Mouse (Mus musculus): ENCODE results near the gene Gm3115. TPM values are rescaled to one million over a fixed set of nuclear protein-coding genes. Genes with fewer than 3 reads are reported as not detected.
"Not testable (repeated sequence)": the region's sequence is repeated elsewhere in the genome, so short reads cannot be mapped to it uniquely, and the experiment has no call there.

Gm3115 gene
- not detected in 2 replicates for polyA plus RNA-seq (2014; fragmentation: Nextera tagmentation; extraction: Ambion mirVana)

DNA sequence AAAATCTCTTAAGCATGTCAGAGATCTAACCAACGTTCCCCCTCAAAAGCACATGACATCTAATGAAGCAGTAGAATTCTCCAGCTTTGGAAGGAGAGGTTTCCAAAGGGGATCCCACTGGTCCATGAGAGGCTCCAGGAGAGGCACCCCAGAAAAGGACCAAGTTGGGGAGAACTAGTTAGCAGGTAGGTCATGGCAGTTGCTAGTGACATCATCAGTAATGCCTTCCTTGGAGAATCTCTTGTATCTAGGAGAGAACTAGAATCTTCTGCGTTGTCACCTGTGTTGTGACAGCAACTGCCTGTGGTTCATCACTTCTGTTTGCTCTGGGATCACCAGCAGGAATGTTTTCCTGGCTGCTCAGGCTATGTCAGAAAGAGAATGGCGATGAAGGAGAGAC, at the start of gene Gm3115:
Gm3115 (plus strand) TSS at position 301 of the 400 bp plus-strand sequence.
- 82% methylated on average over 3 of the region's 3 CpGs for WGBS
- not testable (repeated sequence) for H3K9ac ChIP-seq (ENCODE audit: low read length); H3K9me3 ChIP-seq (ENCODE audit: control insufficient read depth, low read length); H3K4me1 ChIP-seq (ENCODE audit: control insufficient read depth, insufficient read depth, low read length); ATAC-seq (ENCODE audit: insufficient read depth, low FRiP score, low TSS enrichment); DNase-seq (ENCODE audit: low spot score); H3K27ac ChIP-seq (ENCODE audit: low read depth, low read length); H3K4me2 ChIP-seq (ENCODE audit: low read depth); H3K36me3 ChIP-seq (ENCODE audit: control insufficient read depth, insufficient read depth, low read length); H3K4me3 ChIP-seq (ENCODE audit: low read depth, low read length); H3K27me3 ChIP-seq (ENCODE audit: control insufficient read depth, insufficient read depth, low read length)

DNA sequence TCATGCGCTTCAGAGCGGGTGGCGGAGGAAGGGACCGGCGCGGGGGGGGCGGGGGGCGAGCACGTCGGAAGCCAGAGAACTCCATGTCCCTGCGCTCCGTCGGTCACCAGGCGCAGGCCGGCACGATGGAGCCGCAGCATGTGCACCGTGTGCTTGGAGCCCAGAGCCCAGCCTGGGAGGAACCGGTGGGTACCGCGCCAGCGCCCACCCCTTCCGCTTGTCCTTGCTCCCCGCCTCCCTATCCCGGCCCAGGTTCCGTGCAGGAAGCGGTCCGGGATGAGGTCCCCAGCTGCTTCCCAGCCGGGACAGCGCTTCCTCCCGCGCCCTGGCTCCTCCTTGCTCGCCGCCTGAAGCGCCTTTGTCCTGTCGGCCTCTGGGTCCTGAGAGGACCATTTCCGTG, 26.5 kb downstream of the Gm3115 start, which contains the start of gene Gm8108:
Gm8108 (plus strand) TSS at position 101 of the 400 bp plus-strand sequence.
- H3K36me3 ChIP-seq (ENCODE audit: control insufficient read depth, insufficient read depth, low read length); H3K9ac ChIP-seq (ENCODE audit: low read length); H3K9me3 ChIP-seq (ENCODE audit: control insufficient read depth, low read length); H3K27ac ChIP-seq (ENCODE audit: low read depth, low read length); H3K27me3 ChIP-seq (ENCODE audit: control insufficient read depth, insufficient read depth, low read length); H3K4me1 ChIP-seq (ENCODE audit: control insufficient read depth, insufficient read depth, low read length); ATAC-seq (ENCODE audit: insufficient read depth, low FRiP score, low TSS enrichment): not testable (repeated sequence)
- peak within 1 kb of the TSS; percentile 21 for H3K4me3 ChIP-seq (ENCODE audit: low read depth, low read length)
- DNase-seq (ENCODE audit: low spot score), result peak; percentile 11
- WGBS, result 4% methylated on average over 25 of the region's 37 CpGs
- peak within 1 kb of the TSS; percentile 36 for H3K4me2 ChIP-seq (ENCODE audit: low read depth)

GRCm38 (mm10) chr14:4141646-4142045, 57.7 kb downstream of the Gm3115 start:
- not testable (repeated sequence) for ATAC-seq (ENCODE audit: insufficient read depth, low FRiP score, low TSS enrichment); H3K27ac ChIP-seq (ENCODE audit: low read depth, low read length); H3K4me1 ChIP-seq (ENCODE audit: control insufficient read depth, insufficient read depth, low read length); H3K27me3 ChIP-seq (ENCODE audit: control insufficient read depth, insufficient read depth, low read length); H3K4me2 ChIP-seq (ENCODE audit: low read depth); DNase-seq (ENCODE audit: low spot score); H3K9me3 ChIP-seq (ENCODE audit: control insufficient read depth, low read length); H3K36me3 ChIP-seq (ENCODE audit: control insufficient read depth, insufficient read depth, low read length); H3K9ac ChIP-seq (ENCODE audit: low read length); H3K4me3 ChIP-seq (ENCODE audit: low read depth, low read length)
- WGBS, result 95% methylated on average over 4 of the region's 4 CpGs

Other genes starting within 250 kb of the Gm3115 start
- gene Gm3033, start 237.9 kb upstream of the Gm3115 start, polyA plus RNA-seq (2014; fragmentation: Nextera tagmentation; extraction: Ambion mirVana), result not detected in 2 replicates
- 0.13 and 0.15 TPM in 2 replicates for gene Gm2916, start 199.9 kb upstream of the Gm3115 start, polyA plus RNA-seq (2014; fragmentation: Nextera tagmentation; extraction: Ambion mirVana)
- not detected in 2 replicates for gene Gm3029, start 152.4 kb upstream of the Gm3115 start, polyA plus RNA-seq (2014; fragmentation: Nextera tagmentation; extraction: Ambion mirVana)
- gene Gm3095, start 120.6 kb upstream of the Gm3115 start, polyA plus RNA-seq (2014; fragmentation: Nextera tagmentation; extraction: Ambion mirVana), result not detected in 2 replicates
- gene Gm3099, start 85.7 kb upstream of the Gm3115 start, polyA plus RNA-seq (2014; fragmentation: Nextera tagmentation; extraction: Ambion mirVana), result not detected in 2 replicates
- 0.37 and 0.42 TPM in 2 replicates for gene Gm5796, start 60.2 kb upstream of the Gm3115 start, polyA plus RNA-seq (2014; fragmentation: Nextera tagmentation; extraction: Ambion mirVana)
- 0.98 and 2.4 TPM in 2 replicates for gene Gm8108, start 26.4 kb downstream of the Gm3115 start, polyA plus RNA-seq (2014; fragmentation: Nextera tagmentation; extraction: Ambion mirVana)
- not detected in 2 replicates for gene Gm3127, start 80.9 kb downstream of the Gm3115 start, polyA plus RNA-seq (2014; fragmentation: Nextera tagmentation; extraction: Ambion mirVana)
- gene Gm2974, start 98.5 kb downstream of the Gm3115 start, polyA plus RNA-seq (2014; fragmentation: Nextera tagmentation; extraction: Ambion mirVana), result 0.49 and 0.97 TPM in 2 replicates
- gene Gm3138, start 165.5 kb downstream of the Gm3115 start, polyA plus RNA-seq (2014; fragmentation: Nextera tagmentation; extraction: Ambion mirVana), result not detected in 2 replicates
- not detected in 2 replicates for gene Gm3149, start 233.2 kb downstream of the Gm3115 start, polyA plus RNA-seq (2014; fragmentation: Nextera tagmentation; extraction: Ambion mirVana)

All from neural tube, embryonic 11.5 days (tissue).